Mouse (Mus musculus) G1E (cell line): ENCODE data around the gene Gpr37l1.

ENCODE experiments used
- CTCF ChIP-seq: IDR thresholded peaks from 2 replicates; pipeline ENCODE4 v1.5.1; 2012; ENCODE audit warnings: low read depth, low read length, inconsistent platforms, mixed read lengths
- GATA1 ChIP-seq: IDR thresholded peaks from 2 replicates; pipeline ENCODE4 v1.6.1; 2012; ENCODE audit warnings: borderline replicate concordance, low read length, inconsistent platforms, mixed read lengths
- GATA2 ChIP-seq: IDR thresholded peaks from 2 replicates; pipeline ENCODE4 v1.6.1; 2012; ENCODE audit warnings: low read depth, low read length, inconsistent platforms, borderline replicate concordance
- TAL1 ChIP-seq: conservative IDR thresholded peaks from 2 replicates; pipeline ENCODE4 v1.6.1; 2012; ENCODE audit warnings: low read depth, low read length, inconsistent platforms, mixed read lengths

DNA sequence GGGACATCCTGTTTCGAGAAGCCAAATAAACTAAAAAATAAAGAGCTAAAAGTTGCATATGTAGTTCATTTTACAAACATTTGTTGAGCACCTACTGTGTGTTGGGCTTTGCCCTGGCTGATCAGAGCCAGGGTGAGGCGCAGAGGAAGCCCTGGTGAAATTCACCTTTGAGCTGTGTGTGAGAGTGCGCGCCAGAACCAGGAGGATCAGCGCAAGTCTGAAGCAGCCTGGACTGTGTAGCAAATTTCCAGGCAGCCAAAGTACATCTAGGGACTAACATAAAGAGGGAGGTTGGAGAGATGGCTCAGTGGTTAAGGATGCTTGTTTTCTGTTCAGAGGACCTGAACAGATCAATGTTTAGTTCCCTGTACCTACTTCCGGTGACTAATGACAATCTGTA lies 5.8 kb upstream of the Gpr37l1 start:
- TF ChIP-seq TAL1 (no peak), CTCF (no peak), GATA1 (no peak), GATA2 (no peak)
